Mouse (Mus musculus) CD4-positive, CD25-positive, alpha-beta regulatory T cell, adult 4 months (primary cell): ENCODE measurements around the gene Sec16b. TPM values are rescaled to one million over a fixed set of nuclear protein-coding genes. Genes with fewer than 3 reads are reported as not detected.
A peak's percentile ranks its signal among the peaks of the same experiment; 100 is the strongest.

Experiments
- ATAC-seq: one replicate; pipeline ENCODE4 v1.8.0; 2017
- polyA plus RNA-seq, 2 experiments: library from polyadenylated mRNA; unstranded; fragments of 100-300 nt; shearing (Covaris generic); gene quantifications; one replicate each; pipeline ENCODE4 v1.2.1; 2017

The Sec16b gene
- polyA plus RNA-seq, 2 experiments from 2014 or later, result 1.2 to 1.6 TPM

DNA sequence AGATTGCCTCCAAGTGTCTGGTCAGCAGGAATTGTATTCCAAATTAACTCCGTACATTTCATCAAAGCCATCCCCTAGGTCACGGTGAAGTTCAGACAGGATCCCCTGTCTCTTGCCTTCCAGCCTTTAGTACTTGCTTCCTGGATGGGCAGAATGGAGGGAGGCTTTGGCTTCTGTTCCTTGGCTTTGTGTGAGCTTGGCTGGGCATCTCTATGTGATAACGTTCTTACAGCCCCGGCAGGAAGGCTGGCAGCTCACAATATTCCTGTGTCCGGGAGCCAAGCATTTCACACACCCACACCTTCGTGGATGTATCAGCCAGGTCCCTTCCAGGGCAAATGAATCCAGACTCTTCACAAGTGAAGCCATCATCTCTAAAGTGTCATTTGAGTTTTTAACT lies 53.5 kb downstream of the Sec16b start:
- ATAC-seq, result no peak

DNA sequence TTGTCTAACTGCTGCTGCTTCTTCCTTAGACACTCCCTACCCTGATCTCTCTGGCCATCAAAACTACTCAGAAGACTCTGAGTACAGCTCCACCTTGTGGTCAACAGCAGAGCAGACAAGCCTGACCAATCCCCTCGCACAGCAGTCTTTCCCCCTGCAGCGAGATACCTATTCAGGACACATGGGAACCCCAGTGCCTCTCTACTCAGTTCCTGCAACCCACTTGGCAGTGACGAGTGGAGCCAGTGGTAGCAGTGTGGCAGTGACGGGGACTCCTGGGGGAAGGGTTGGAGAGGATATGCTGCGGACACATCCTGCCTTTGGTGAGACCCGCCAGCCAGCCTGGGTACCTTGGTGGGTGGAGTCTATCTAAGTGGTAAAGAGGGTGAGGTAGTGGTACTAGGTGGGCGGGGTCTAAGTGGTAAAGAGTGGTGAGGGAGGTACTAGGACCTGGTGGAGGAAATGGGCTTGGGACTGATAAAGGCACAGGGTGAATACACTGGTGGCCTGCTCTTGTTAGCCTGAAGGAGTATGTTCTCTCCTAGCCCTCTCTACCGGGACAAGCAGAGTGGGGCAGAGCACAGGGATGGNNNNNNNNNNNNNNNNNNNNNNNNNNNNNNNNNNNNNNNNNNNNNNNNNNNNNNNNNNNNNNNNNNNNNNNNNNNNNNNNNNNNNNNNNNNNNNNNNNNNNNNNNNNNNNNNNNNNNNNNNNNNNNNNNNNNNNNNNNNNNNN lies 54.3 kb downstream of the Sec16b start:
- ATAC-seq, result peak; percentile 73

DNA sequence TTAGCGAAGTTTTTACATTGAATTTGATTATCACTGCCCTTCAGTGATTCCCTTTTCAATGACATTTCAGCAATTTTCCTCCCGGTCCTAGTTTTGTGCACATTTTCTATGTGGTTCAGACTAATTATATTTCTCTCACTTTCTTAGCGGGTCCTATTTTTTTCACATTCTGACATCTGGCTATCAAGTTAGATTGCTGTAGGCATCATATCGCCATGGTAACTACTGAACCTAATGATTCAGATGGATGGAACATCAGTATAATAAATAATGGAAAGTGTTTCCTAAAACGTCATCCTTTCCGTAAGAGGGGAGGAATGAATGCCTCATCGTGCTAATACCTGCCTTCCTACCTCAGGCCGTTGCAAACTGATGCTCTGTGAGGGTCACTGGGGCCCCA lies 61.3 kb downstream of the Sec16b start:
- no peak for ATAC-seq

GRCm38 (mm10) chr1:157569263-157570090 lies 62.9 kb downstream of the Sec16b start:
- ATAC-seq, result no peak

GRCm38 (mm10) chr1:157575316-157575715 lies 68.8 kb downstream of the Sec16b start:
- no peak for ATAC-seq

- ATAC-seq, result no peak
Measured at GRCm38 (mm10) chr1:157578336-157578735, 71.8 kb downstream of the Sec16b start.

GRCm38 (mm10) chr1:157586556-157586955 lies 80.0 kb downstream of the Sec16b start:
- ATAC-seq, result no peak

DNA sequence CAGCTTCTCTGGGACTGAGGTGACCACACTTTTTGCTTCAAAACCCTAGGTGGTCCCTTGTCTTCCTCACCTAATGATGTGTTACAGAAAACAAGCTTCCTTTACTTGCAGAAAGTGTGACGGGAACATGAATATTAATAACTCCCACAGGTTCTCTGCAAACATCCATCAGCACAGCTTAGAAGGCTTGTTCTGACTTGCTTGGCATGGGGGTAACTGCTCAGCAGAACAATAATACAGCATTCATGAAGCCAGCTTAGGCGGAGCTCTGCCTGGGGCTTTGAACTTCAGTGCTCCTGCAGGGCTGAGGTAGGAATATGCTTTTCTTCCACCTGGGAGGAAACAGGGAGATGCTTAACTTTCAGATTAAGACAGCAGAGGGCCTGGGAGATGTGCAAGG lies 85.5 kb downstream of the Sec16b start:
- no peak for ATAC-seq

- ATAC-seq, result no peak
Measured at GRCm38 (mm10) chr1:157594561-157594960, 88.0 kb downstream of the Sec16b start.

- no peak for ATAC-seq
Measured at GRCm38 (mm10) chr1:157595165-157595564, 88.6 kb downstream of the Sec16b start.

DNA sequence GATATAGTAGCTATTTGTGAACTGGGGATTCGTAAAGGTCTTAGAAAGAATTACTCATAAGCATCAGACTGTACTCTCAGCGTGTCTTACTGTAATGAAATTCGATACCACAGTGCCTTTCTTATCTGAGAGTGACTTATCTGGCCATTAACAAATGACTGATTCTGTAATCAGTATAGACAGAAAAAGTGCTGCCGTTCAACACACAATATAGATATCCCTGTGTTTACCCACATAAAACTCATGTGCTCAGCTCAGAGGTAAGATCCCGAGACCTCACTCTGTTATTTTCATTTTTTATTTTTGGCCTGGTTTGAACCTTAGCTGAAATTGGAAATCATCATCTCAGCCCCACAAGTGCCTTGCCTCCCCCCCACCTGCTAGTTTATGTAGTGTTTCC lies 98.0 kb downstream of the Sec16b start:
- no peak for ATAC-seq

Other genes starting within 250 kb of the Sec16b start
- gene Rasal2, start 94.1 kb upstream of the Sec16b start, polyA plus RNA-seq, result not detected
- gene Cryzl2, start 48.2 kb upstream of the Sec16b start, polyA plus RNA-seq, result 10 to 100 TPM in 1 of 2 experiments, 1 to 10 TPM in 1; 6.9 to 10.1 TPM